Mouse (Mus musculus) limb, embryonic 11.5 days (tissue): ENCODE measurements around the gene Ccl8. TPM values are rescaled to one million over a fixed set of nuclear protein-coding genes. Genes with fewer than 3 reads are reported as not detected.

Experiments
- ATAC-seq: fragments of 200-750 bp; cut with Nextera tagmentation; 2 replicates; pipeline ENCODE4 v1.8.0; 2017; ENCODE audit warnings: low read depth; ENCODE audit not compliant: insufficient number of reproducible peaks, low FRiP score, low TSS enrichment
- DNase-seq: peaks from one replicate; pipeline ENCODE4 v3.0.0-alpha.2; 2015; ENCODE audit warnings: low spot score
- H3K27ac ChIP-seq: fragments of 300-500 bp; sonication (generic); replicated peaks from 2 replicates; pipeline ENCODE4 v1.5.1; 2014; ENCODE audit warnings: low read depth, mild to moderate bottlenecking, low read length
- H3K27me3 ChIP-seq: fragments of 300-500 bp; sonication (generic); 2 replicates; pipeline ENCODE4 v1.6.1; 2014; ENCODE audit warnings: mild to moderate bottlenecking, low read length, mixed read lengths; ENCODE audit not compliant: control insufficient read depth, insufficient read depth
- H3K36me3 ChIP-seq: fragments of 300-500 bp; sonication (generic); 2 replicates; pipeline ENCODE4 v1.6.1; 2014; ENCODE audit warnings: mild to moderate bottlenecking, low read length, moderate library complexity, mixed read lengths; ENCODE audit not compliant: control insufficient read depth, insufficient read depth
- H3K4me1 ChIP-seq: fragments of 300-500 bp; sonication (generic); 2 replicates; pipeline ENCODE4 v1.6.1; 2014; ENCODE audit warnings: low read length, mixed read lengths; ENCODE audit not compliant: control insufficient read depth, insufficient read depth
- H3K4me2 ChIP-seq: fragments of 300-500 bp; sonication (generic); 2 replicates; pipeline ENCODE4 v1.6.1; 2014; ENCODE audit warnings: low read depth, mild to moderate bottlenecking, moderate library complexity; ENCODE audit not compliant: severe bottlenecking
- H3K4me3 ChIP-seq: fragments of 300-500 bp; sonication (generic); 2 replicates; pipeline ENCODE4 v1.5.1; 2014; ENCODE audit warnings: low read depth, low read length
- H3K9ac ChIP-seq: fragments of 300-500 bp; sonication (generic); 2 replicates; pipeline ENCODE4 v1.6.1; 2014; ENCODE audit warnings: mild to moderate bottlenecking, low read length
- H3K9me3 ChIP-seq: fragments of 300-500 bp; sonication (generic); 2 replicates; pipeline ENCODE4 v1.6.1; 2016; ENCODE audit warnings: low read length; ENCODE audit not compliant: control insufficient read depth
- WGBS: fragments of 180-500 bp; shearing (Covaris S2); extraction: QIAGEN DNeasy Blood & Tissue Kit; methylation state at CpG from one replicate; pipeline ENCODE4 v1.1.7; 2014; 5-methylcytosine and 5-hydroxymethylcytosine counted together
- polyA plus RNA-seq: library from polyadenylated mRNA; unstranded; fragments of >200 nt; fragmentation: Nextera tagmentation; extraction: Ambion mirVana; gene quantifications from 2 replicates; pipeline ENCODE4 v1.2.1, GENCODE M21; 2014

Ccl8 gene
- not detected in 2 replicates for polyA plus RNA-seq

DNA sequence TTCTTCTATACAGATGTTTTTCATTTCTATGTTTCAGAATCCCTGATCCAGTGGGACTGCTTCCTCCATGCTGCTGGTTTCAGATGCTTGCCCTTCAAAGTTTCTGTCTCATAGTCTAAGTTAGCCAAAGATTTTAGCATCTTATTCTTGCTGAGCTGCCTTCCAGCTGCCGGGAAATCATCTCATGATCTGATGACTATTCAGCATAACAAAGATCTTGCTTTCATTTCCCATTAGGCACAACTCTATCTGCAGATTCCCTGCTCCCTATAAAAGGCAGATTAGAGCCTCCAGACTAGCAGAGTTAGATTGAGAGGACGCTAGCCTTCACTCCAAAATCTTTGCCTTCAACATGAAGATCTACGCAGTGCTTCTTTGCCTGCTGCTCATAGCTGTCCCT is at the start of gene Ccl8:
Gene Ccl8 (plus strand): TSS at position 301 of the 400 bp plus-strand sequence.
- Histone ChIP-seq H3K27ac (no peak within 1 kb of the TSS), H3K4me2 (no peak within 1 kb of the TSS), H3K9ac (no peak within 1 kb of the TSS), H3K4me1 (no peaks in the 10 kb centered on the region), H3K9me3 (no peaks in the 10 kb centered on the region), H3K27me3 (no peaks in the 10 kb centered on the region), H3K36me3 (no peaks in the 10 kb centered on the region), H3K4me3 (no peak within 1 kb of the TSS)
- ATAC-seq (no peak), DNase-seq (no peak)
- 90% methylated on average over 3 of the region's 3 CpGs for WGBS

GRCm38 (mm10) chr11:82066953-82067571 is 47.9 kb upstream of the Ccl8 start:
- no peak overlapping the region for H3K4me3 ChIP-seq
- ATAC-seq (no peak), DNase-seq (no peak)
- no peaks in the 10 kb centered on the region for H3K4me1 ChIP-seq
- H3K27ac ChIP-seq, result no peak overlapping the region
- H3K9ac ChIP-seq, result no peak overlapping the region
- no peaks in the 10 kb centered on the region for H3K36me3 ChIP-seq
- H3K27me3 ChIP-seq, result no peaks in the 10 kb centered on the region
- no peaks in the 10 kb centered on the region for H3K9me3 ChIP-seq
- H3K4me2 ChIP-seq, result no peak overlapping the region
- 84% methylated on average over 7 of the region's 7 CpGs for WGBS

- no peaks in the 10 kb centered on the region for H3K36me3 ChIP-seq
- DNase-seq (no peak), ATAC-seq (no peak)
- no peak overlapping the region for H3K4me2 ChIP-seq
- H3K4me1 ChIP-seq, result no peaks in the 10 kb centered on the region
- no peak overlapping the region for H3K4me3 ChIP-seq
- H3K9ac ChIP-seq, result no peak overlapping the region
- WGBS, result 78% methylated on average over 3 of the region's 3 CpGs
- H3K27me3 ChIP-seq, result no peaks in the 10 kb centered on the region
- H3K9me3 ChIP-seq, result no peaks in the 10 kb centered on the region
- no peak overlapping the region for H3K27ac ChIP-seq
Measured at GRCm38 (mm10) chr11:82071076-82071475, 43.9 kb upstream of the Ccl8 start.

DNA sequence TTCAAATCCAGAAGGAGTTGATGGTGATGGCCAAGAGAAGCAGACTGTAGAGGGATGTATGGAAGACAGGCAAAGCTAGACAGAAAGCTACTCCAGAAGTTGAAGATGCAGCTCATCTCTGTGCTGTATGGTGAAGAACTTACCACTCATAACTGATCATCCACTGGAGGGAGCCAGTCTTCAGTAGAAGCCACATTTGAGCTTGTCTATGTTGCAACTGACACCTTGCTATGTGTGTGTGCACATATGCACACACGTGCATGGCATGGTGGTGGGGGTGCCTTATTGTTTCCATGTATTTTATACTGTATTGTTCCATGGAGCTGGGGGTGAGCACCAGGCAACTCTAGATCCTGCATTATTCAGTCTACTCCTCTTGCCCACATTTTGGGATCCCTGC is 42.6 kb upstream of the Ccl8 start:
- WGBS, result 90% methylated on average over 1 of the region's 1 CpGs
- ATAC-seq, result no peak
- Histone ChIP-seq H3K4me3 (no peak overlapping the region), H3K27me3 (no peaks in the 10 kb centered on the region), H3K9ac (no peak overlapping the region), H3K4me1 (no peaks in the 10 kb centered on the region), H3K4me2 (no peak overlapping the region), H3K9me3 (no peaks in the 10 kb centered on the region), H3K27ac (no peak overlapping the region), H3K36me3 (no peaks in the 10 kb centered on the region)
- DNase-seq, result no peak

DNA sequence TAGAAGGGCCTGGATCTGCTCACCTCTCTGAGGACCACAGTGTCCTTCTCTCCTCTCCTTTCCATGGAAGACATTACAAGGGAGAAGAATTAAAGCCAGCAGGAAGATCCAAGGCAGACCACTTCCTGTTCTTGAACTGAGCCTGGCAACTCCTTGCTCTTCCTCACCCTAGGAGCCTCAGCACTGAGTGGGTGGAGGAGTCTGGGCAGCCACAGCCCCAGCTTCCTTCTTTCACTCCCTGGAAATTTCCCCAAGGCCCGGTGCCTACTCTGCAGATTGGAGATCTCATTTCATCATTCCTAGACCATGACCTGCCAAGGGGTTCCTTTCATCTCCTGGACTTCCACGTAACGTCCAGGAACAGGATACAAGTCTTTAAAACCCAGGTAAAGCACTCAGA is 42.0 kb upstream of the Ccl8 start:
- Histone ChIP-seq H3K27me3 (no peaks in the 10 kb centered on the region), H3K4me3 (no peak overlapping the region), H3K9me3 (no peaks in the 10 kb centered on the region), H3K9ac (no peak overlapping the region), H3K36me3 (no peaks in the 10 kb centered on the region), H3K4me1 (no peaks in the 10 kb centered on the region), H3K27ac (no peak overlapping the region), H3K4me2 (no peak overlapping the region)
- DNase-seq (no peak), ATAC-seq (no peak)
- 76% methylated on average over 3 of the region's 3 CpGs for WGBS

- Histone ChIP-seq H3K4me3 (no peak overlapping the region), H3K4me2 (no peak overlapping the region), H3K4me1 (no peaks in the 10 kb centered on the region), H3K9ac (no peak overlapping the region), H3K27ac (no peak overlapping the region), H3K9me3 (no peaks in the 10 kb centered on the region), H3K27me3 (no peaks in the 10 kb centered on the region), H3K36me3 (no peaks in the 10 kb centered on the region)
- ATAC-seq (no peak), DNase-seq (no peak)
- 85% methylated on average over 3 of the region's 3 CpGs for WGBS
Measured at GRCm38 (mm10) chr11:82073686-82074085, 41.3 kb upstream of the Ccl8 start.

GRCm38 (mm10) chr11:82077031-82077430 is 38.0 kb upstream of the Ccl8 start:
- H3K36me3 ChIP-seq, result no peaks in the 10 kb centered on the region
- ATAC-seq (no peak), DNase-seq (no peak)
- 58% methylated on average over 3 of the region's 3 CpGs for WGBS
- no peak overlapping the region for H3K4me3 ChIP-seq
- H3K27me3 ChIP-seq, result no peaks in the 10 kb centered on the region
- no peak overlapping the region for H3K4me2 ChIP-seq
- no peaks in the 10 kb centered on the region for H3K4me1 ChIP-seq
- H3K27ac ChIP-seq, result no peak overlapping the region
- no peak overlapping the region for H3K9ac ChIP-seq
- no peaks in the 10 kb centered on the region for H3K9me3 ChIP-seq

DNA sequence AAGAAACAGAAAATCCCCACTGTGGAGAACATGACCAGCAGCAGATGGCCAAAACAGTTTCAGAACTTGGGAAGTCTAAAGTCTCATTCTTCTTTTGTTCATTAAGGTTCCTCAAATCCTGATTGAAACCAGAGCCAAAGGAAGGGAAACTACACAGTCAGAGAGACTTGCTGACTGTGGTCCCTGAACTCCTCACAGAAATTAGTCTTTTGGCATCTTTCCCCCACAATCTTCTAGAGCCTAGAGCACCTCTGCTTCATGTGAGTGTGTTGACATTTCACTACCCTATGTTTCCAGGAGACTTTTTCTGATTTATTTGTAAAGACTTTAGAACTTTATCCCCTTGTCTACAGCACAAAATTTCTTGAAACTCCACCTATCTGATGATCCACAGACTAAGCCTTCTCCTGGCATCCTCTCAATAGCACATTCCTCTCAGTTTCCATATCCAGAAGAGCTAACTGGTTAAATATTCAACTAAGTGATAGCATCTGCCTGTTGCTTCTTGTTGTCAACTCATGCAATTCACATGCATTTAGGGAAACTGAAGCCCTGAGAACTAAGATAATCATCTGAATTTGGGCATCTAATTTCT is 36.8 kb upstream of the Ccl8 start:
- Histone ChIP-seq H3K27ac (no peak overlapping the region), H3K36me3 (no peaks in the 10 kb centered on the region), H3K27me3 (no peaks in the 10 kb centered on the region), H3K4me1 (no peaks in the 10 kb centered on the region), H3K9ac (no peak overlapping the region), H3K9me3 (no peaks in the 10 kb centered on the region), H3K4me2 (no peak overlapping the region), H3K4me3 (no peak overlapping the region)
- ATAC-seq (no peak), DNase-seq (no peak)

DNA sequence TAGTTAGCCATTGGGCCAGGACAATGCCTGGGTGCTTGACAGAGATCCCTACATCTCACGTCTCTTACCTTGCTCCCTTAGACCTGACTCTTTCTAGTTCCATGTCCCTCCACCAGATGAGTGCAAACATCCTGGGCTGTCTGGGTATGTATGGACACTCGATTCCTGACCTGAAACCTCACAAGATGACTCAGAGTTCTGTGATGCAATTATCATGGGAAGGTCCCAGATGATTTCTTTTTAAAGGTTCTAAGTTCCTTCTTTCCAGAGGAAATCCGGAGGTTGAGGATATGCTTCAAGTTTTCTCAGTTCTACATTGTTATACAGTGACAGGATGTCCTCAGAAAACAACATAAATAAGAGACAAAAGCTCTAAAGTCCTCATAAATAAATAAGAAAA is 34.1 kb upstream of the Ccl8 start:
- Histone ChIP-seq H3K36me3 (no peaks in the 10 kb centered on the region), H3K9ac (no peak overlapping the region), H3K27me3 (no peaks in the 10 kb centered on the region), H3K4me1 (no peaks in the 10 kb centered on the region), H3K4me3 (no peak overlapping the region), H3K4me2 (no peak overlapping the region), H3K9me3 (no peaks in the 10 kb centered on the region), H3K27ac (no peak overlapping the region)
- DNase-seq (no peak), ATAC-seq (no peak)
- WGBS, result 81% methylated on average over 3 of the region's 3 CpGs
